Mouse (Mus musculus): ENCODE data around the gene Cmpk1. TPM values are rescaled to one million over a fixed set of nuclear protein-coding genes. Genes with fewer than 3 reads are reported as not detected.

Cmpk1 gene
- polyA plus RNA-seq (2017; shearing (Covaris generic)): 58.4 TPM

GRCm38 (mm10) chr4:114986591-114987432, at the start of gene Cmpk1:
TSS of gene Cmpk1 (minus strand) at chr4:114987241.

GRCm38 (mm10) chr4:114999773-115000428, 12.9 kb upstream of the Cmpk1 start, which contains the start of gene Stil:
TSS of gene Stil (plus strand) at chr4:115000159.

GRCm38 (mm10) chr4:114925917-114926312, 61.1 kb downstream of the Cmpk1 start, which contains the start of gene Foxe3:
TSS of gene Foxe3 (minus strand) at chr4:114926013.

Other genes with a start within 250 kb of the Cmpk1 start
- gene Gm12830, start 165.5 kb downstream of the Cmpk1 start, polyA plus RNA-seq (2017; shearing (Covaris generic)): not detected
- 0.11 TPM for gene Foxd2, start 78.4 kb downstream of the Cmpk1 start, polyA plus RNA-seq (2017; shearing (Covaris generic))
- not detected for gene Foxe3, start 61.2 kb downstream of the Cmpk1 start, polyA plus RNA-seq (2017; shearing (Covaris generic))
- gene Stil, start 12.9 kb upstream of the Cmpk1 start, polyA plus RNA-seq (2017; shearing (Covaris generic)): 3.5 TPM
- gene Tal1, start 69.2 kb upstream of the Cmpk1 start, polyA plus RNA-seq (2017; shearing (Covaris generic)): not detected
- gene Pdzk1ip1, start 101.5 kb upstream of the Cmpk1 start, polyA plus RNA-seq (2017; shearing (Covaris generic)): 34.4 TPM
- not detected for gene Cyp4x1, start 147.0 kb upstream of the Cmpk1 start, polyA plus RNA-seq (2017; shearing (Covaris generic))